Mouse (Mus musculus) thymus, adult 2 months (tissue): ENCODE data around the gene Vcpkmt. TPM values are rescaled to one million over a fixed set of nuclear protein-coding genes. Genes with fewer than 3 reads are reported as not detected.
A peak's percentile ranks its signal among the peaks of the same experiment; 100 is the strongest.

Source experiments
- DNase-seq: peaks from one replicate; pipeline ENCODE4 v3.0.0; 2021
- H3K27ac ChIP-seq: fragments of 200-500 bp; 2 replicates; pipeline ENCODE4 v1.5.1; 2012; ENCODE audit warnings: low read length, control low read depth; ENCODE audit not compliant: control insufficient read depth, insufficient read depth
- H3K27me3 ChIP-seq: fragments of 200-500 bp; 2 replicates; pipeline ENCODE4 v1.6.1; 2012; ENCODE audit warnings: mild to moderate bottlenecking, low read length, moderate library complexity, mixed read lengths; ENCODE audit not compliant: control insufficient read depth, insufficient read depth
- H3K36me3 ChIP-seq: fragments of 200-500 bp; 2 replicates; pipeline ENCODE4 v1.6.1; 2012; ENCODE audit warnings: mild to moderate bottlenecking, low read length, moderate library complexity; ENCODE audit not compliant: control insufficient read depth, insufficient read depth
- H3K4me1 ChIP-seq: fragments of 200-500 bp; replicated peaks from 2 replicates; pipeline ENCODE4 v1.6.1; 2012; ENCODE audit warnings: low read length; ENCODE audit not compliant: control insufficient read depth, insufficient read depth
- H3K4me3 ChIP-seq: fragments of 200-500 bp; 2 replicates; pipeline ENCODE4 v1.5.1; 2012; ENCODE audit warnings: mild to moderate bottlenecking, low read length, control low read depth, moderate library complexity; ENCODE audit not compliant: control insufficient read depth, insufficient read depth
- CTCF ChIP-seq: fragments of 200-500 bp; IDR thresholded peaks from 2 replicates; pipeline ENCODE4 v1.5.1; 2012; ENCODE audit warnings: mild to moderate bottlenecking, control low read depth, low read length, moderate library complexity, borderline replicate concordance; ENCODE audit not compliant: control insufficient read depth, poor library complexity, insufficient read depth; ENCODE audit errors: extremely low read depth
- POLR2A ChIP-seq: fragments of 200-500 bp; IDR thresholded peaks from 2 replicates; pipeline ENCODE4 v1.6.1; 2012; ENCODE audit warnings: mild to moderate bottlenecking, low read length, control low read depth, moderate library complexity; ENCODE audit not compliant: control insufficient read depth, poor library complexity, insufficient read depth; ENCODE audit errors: extremely low read depth
- WGBS: fragments of 180-500 bp; shearing (Covaris S2); methylation state at CpG from one replicate; pipeline ENCODE4 v1.1.7; 2018; 5-methylcytosine and 5-hydroxymethylcytosine counted together
- polyA plus RNA-seq: library from polyadenylated mRNA; depleted of rRNA; stranded (reverse); fragments of >200 nt; gene quantifications from 2 replicates; pipeline ENCODE4 v1.2.3, GENCODE M21; 2012

Gene Vcpkmt
- polyA plus RNA-seq, 1 experiment = 13.4 TPM

DNA sequence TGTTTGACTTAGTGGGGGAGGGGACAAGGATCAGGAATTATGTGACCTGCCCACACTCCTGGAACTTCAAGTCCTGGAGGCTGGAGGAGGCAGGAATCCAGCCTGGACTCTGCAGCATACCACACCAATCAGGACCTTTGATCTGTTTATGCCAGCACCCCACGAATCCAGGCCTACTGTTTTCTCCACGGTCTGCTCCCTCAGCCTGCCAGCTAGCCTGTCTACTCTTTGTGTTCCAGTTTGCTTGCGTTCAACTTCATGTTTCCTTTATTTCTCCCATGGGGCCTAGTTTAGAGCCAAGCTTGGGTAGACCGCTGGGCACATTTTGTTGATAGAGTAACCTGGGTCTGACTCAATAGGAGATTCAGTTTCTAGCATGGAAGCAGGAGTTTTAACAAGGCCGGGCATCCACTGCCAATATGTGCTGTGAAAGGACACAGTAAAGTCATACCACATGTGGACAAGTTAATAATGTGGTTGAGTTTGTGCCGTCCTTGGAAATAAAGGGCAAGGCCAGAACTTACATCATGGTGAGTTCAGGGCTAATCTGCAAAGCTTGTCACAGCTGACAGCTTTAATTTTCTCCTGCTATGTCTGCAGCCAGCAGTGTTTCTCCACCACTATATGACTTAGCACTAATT, 26.5 kb downstream of the Vcpkmt start:
- H3K4me3 ChIP-seq = no peak overlapping the region
- TF ChIP-seq POLR2A (no peak), CTCF (no peak)
- H3K4me1 ChIP-seq = no peaks in the 10 kb centered on the region
- WGBS = 96% methylated on average over 6 of the region's 6 CpGs
- no peaks in the 10 kb centered on the region for H3K27me3 ChIP-seq
- no peak for DNase-seq
- H3K27ac ChIP-seq = no peak overlapping the region
- no peaks in the 10 kb centered on the region for H3K36me3 ChIP-seq

DNA sequence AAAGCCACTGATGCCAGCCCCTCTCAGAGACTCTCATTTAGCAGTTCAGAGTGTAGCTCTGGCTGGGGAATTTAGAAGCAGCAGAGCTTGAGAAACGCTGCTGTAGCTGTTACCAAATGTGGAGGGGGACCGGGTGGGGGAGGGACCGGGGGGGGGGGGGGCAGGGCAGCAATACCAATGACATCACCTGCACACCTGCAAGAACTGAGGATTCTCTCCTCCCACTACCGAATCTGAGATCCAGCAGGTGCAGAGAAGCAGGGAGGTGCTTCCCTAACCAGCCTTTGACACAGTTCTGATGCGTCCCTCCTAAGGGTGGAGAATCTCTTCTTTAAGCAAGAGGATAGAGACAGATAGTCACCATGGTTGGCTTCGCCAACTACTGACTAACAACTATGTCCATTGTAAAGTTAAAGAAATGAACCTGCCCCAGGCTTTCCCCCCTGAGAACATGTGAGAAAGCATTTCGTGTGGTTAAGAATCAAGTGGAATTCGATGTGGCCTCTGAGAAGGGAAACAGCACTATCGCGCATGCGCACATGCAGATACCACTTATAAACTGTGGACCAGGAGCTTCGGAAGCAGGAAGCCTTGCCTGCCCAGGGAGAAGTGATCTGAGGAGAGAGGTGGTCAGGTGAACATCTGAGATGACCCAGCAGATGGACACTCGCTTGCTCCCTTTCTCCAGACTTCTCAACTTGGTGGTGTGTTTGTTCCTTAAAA, 37.2 kb downstream of the Vcpkmt start:
- no peaks in the 10 kb centered on the region for H3K27me3 ChIP-seq
- no peak overlapping the region for H3K4me3 ChIP-seq
- H3K36me3 ChIP-seq = no peaks in the 10 kb centered on the region
- DNase-seq = no peak
- TF ChIP-seq POLR2A (no peak), CTCF (no peak)
- peaks cover 29% of the 10 kb centered on the region for H3K4me1 ChIP-seq
- H3K27ac ChIP-seq = peak overlapping the region; percentile 54; the same call in 1 of the 2 replicates
- WGBS = 53% methylated on average over 13 of the region's 13 CpGs

GRCm38 (mm10) chr12:69544994-69545393, 37.8 kb downstream of the Vcpkmt start:
- no peak for TF ChIP-seq POLR2A
- no peak for TF ChIP-seq CTCF
- DNase-seq = no peak
- Histone ChIP-seq H3K36me3 (no peaks in the 10 kb centered on the region), H3K27me3 (no peaks in the 10 kb centered on the region), H3K27ac (peak overlapping the region; percentile 54; the same call in 1 of the 2 replicates), H3K4me1 (peaks cover 34% of the 10 kb centered on the region), H3K4me3 (no peak overlapping the region)
- 81% methylated on average over 6 of the region's 6 CpGs for WGBS

- Histone ChIP-seq H3K27ac (no peak overlapping the region), H3K36me3 (no peaks in the 10 kb centered on the region), H3K4me3 (no peak overlapping the region), H3K4me1 (peaks cover 36% of the 10 kb centered on the region), H3K27me3 (no peaks in the 10 kb centered on the region)
- DNase-seq = no peak
- no peak for TF ChIP-seq POLR2A
- no peak for TF ChIP-seq CTCF
- 34% methylated on average over 2 of the region's 2 CpGs for WGBS
Measured at GRCm38 (mm10) chr12:69544562-69544961, 38.3 kb downstream of the Vcpkmt start.

- no peak for DNase-seq
- TF ChIP-seq CTCF = no peak
- TF ChIP-seq POLR2A = no peak
- Histone ChIP-seq H3K36me3 (no peaks in the 10 kb centered on the region), H3K27ac (no peak overlapping the region), H3K4me3 (no peak overlapping the region), H3K27me3 (no peaks in the 10 kb centered on the region), H3K4me1 (peaks cover 58% of the 10 kb centered on the region)
- 97% methylated on average over 8 of the region's 8 CpGs for WGBS
Measured at GRCm38 (mm10) chr12:69542376-69542775, 40.5 kb downstream of the Vcpkmt start.

GRCm38 (mm10) chr12:69541663-69542062, 41.2 kb downstream of the Vcpkmt start:
- no peak for TF ChIP-seq CTCF
- TF ChIP-seq POLR2A = no peak
- Histone ChIP-seq H3K4me3 (no peak overlapping the region), H3K36me3 (no peaks in the 10 kb centered on the region), H3K27ac (no peak overlapping the region), H3K4me1 (peaks cover 64% of the 10 kb centered on the region), H3K27me3 (no peaks in the 10 kb centered on the region)
- DNase-seq = no peak
- WGBS = 16% methylated on average over 8 of the region's 8 CpGs
